Mouse (Mus musculus) ES-Bruce4 (cell line): ENCODE data around the gene Efr3b. TPM values are rescaled to one million over a fixed set of nuclear protein-coding genes. Genes with fewer than 3 reads are reported as not detected.

ENCODE experiments used
- H3K27ac ChIP-seq: 2 replicates; pipeline ENCODE4 v1.5.1; 2012; ENCODE audit warnings: low read length, inconsistent platforms; ENCODE audit not compliant: insufficient read depth
- H3K27me3 ChIP-seq: 2 replicates; pipeline ENCODE4 v1.6.1; 2012; ENCODE audit warnings: mild to moderate bottlenecking, low read length, inconsistent platforms; ENCODE audit not compliant: control insufficient read depth, poor library complexity, insufficient read depth, severe bottlenecking
- H3K36me3 ChIP-seq: 2 replicates; pipeline ENCODE4 v1.6.1; 2012; ENCODE audit warnings: inconsistent platforms, mild to moderate bottlenecking, low read length, moderate library complexity; ENCODE audit not compliant: control insufficient read depth, poor library complexity, insufficient read depth, severe bottlenecking
- H3K4me1 ChIP-seq: one replicate; pipeline ENCODE4 v1.8.1; 2011; ENCODE audit warnings: low read length; ENCODE audit not compliant: control insufficient read depth, insufficient read depth
- H3K4me3 ChIP-seq: 2 replicates; pipeline ENCODE4 v1.5.1; 2011; ENCODE audit warnings: low read depth, mild to moderate bottlenecking, low read length
- H3K9ac ChIP-seq: 2 replicates; pipeline ENCODE4 v1.6.1; 2012; ENCODE audit warnings: low read depth, mild to moderate bottlenecking, inconsistent platforms; ENCODE audit not compliant: poor library complexity, severe bottlenecking
- H3K9me3 ChIP-seq: replicated peaks from 2 replicates; pipeline ENCODE4 v1.6.1; 2012; ENCODE audit warnings: mild to moderate bottlenecking, low read length, inconsistent platforms; ENCODE audit not compliant: control insufficient read depth, poor library complexity, insufficient read depth, severe bottlenecking
- CTCF ChIP-seq: IDR thresholded peaks from one replicate; pipeline ENCODE4 v1.8.1; 2011; ENCODE audit warnings: low read depth, low read length
- EP300 ChIP-seq: IDR thresholded peaks from 2 replicates; pipeline ENCODE4 v1.6.1; 2011; ENCODE audit warnings: low read depth, low read length; ENCODE audit not compliant: insufficient read depth
- POLR2A ChIP-seq: IDR thresholded peaks from one replicate; pipeline ENCODE4 v1.8.1; 2011; ENCODE audit warnings: low read length; ENCODE audit not compliant: insufficient read depth
- polyA plus RNA-seq: library from polyadenylated mRNA; stranded (reverse); fragments of >200 nt; gene quantifications from 2 replicates; pipeline ENCODE4 v1.2.4, GENCODE M21; 2011; ENCODE audit warnings: low read depth; ENCODE audit not compliant: missing spikeins, insufficient read depth, insufficient read length

Gene Efr3b
- polyA plus RNA-seq, 1 experiment = 3.7 TPM

GRCm38 (mm10) chr12:4028516-4028915, 10.2 kb downstream of the Efr3b start:
- Histone ChIP-seq H3K27ac (no peak overlapping the region), H3K4me1 (no peaks in the 10 kb centered on the region), H3K4me3 (no peak overlapping the region), H3K36me3 (no peaks in the 10 kb centered on the region), H3K9me3 (no peaks in the 10 kb centered on the region), H3K9ac (no peak overlapping the region), H3K27me3 (no peaks in the 10 kb centered on the region)
- TF ChIP-seq CTCF (no peak), EP300 (no peak), POLR2A (no peak)

- H3K9ac ChIP-seq = no peak overlapping the region
- no peaks in the 10 kb centered on the region for H3K4me1 ChIP-seq
- no peak overlapping the region for H3K4me3 ChIP-seq
- TF ChIP-seq EP300 (no peak), CTCF (no peak), POLR2A (no peak)
- H3K27me3 ChIP-seq = no peaks in the 10 kb centered on the region
- H3K27ac ChIP-seq = no peak overlapping the region
- no peaks in the 10 kb centered on the region for H3K36me3 ChIP-seq
- no peaks in the 10 kb centered on the region for H3K9me3 ChIP-seq
Measured at GRCm38 (mm10) chr12:4024356-4024755, 14.4 kb downstream of the Efr3b start.

DNA sequence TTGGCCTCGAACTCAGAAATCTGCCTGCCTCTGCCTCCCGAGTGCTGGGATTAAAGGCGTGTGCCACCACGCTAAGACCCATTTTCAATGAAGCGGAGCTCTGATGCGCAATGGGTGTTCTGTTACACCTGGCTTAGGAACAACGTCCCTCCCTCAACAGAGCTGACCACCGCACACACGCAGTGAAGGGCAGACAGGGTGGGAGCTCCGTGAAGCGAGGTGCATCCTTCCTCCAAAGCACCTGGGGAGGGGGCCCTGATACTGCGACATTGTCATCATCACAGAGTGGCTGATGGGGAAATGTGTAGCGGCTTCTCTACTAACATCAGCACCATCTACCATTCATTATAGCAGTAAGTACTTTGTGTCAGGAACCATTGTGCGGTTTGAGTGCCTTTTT, 15.2 kb downstream of the Efr3b start:
- no peaks in the 10 kb centered on the region for H3K27me3 ChIP-seq
- no peak overlapping the region for H3K4me3 ChIP-seq
- H3K9me3 ChIP-seq = no peaks in the 10 kb centered on the region
- no peak overlapping the region for H3K27ac ChIP-seq
- no peaks in the 10 kb centered on the region for H3K36me3 ChIP-seq
- H3K4me1 ChIP-seq = no peaks in the 10 kb centered on the region
- H3K9ac ChIP-seq = no peak overlapping the region
- TF ChIP-seq POLR2A (no peak), CTCF (no peak), EP300 (no peak)

GRCm38 (mm10) chr12:4022845-4023244, 15.9 kb downstream of the Efr3b start:
- Histone ChIP-seq H3K4me3 (no peak overlapping the region), H3K4me1 (no peaks in the 10 kb centered on the region), H3K27me3 (no peaks in the 10 kb centered on the region), H3K9ac (no peak overlapping the region), H3K36me3 (no peaks in the 10 kb centered on the region), H3K9me3 (no peaks in the 10 kb centered on the region), H3K27ac (no peak overlapping the region)
- TF ChIP-seq EP300 (no peak), CTCF (no peak), POLR2A (no peak)

DNA sequence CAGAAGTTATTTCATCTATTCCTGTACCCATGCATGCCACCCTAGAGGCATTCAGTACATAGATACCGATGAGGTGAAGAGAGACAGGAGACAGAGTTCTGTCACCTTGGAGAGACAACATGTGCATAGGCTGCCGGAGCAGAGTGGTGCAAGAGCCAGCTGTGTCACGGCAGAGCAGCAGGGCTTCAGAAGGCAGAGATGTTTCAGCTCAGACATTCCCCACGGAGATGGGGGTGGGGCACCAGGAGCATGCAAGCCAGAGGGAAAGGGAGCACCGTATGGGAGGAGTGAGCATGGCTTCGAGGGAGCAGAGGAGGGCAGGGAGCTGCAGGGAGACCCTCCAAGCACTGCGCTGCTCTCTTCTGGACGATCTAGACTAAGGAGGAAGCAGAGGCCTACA, 18.2 kb downstream of the Efr3b start:
- Histone ChIP-seq H3K9ac (no peak overlapping the region), H3K27me3 (no peaks in the 10 kb centered on the region), H3K4me1 (no peaks in the 10 kb centered on the region), H3K27ac (no peak overlapping the region), H3K36me3 (no peaks in the 10 kb centered on the region), H3K9me3 (no peaks in the 10 kb centered on the region), H3K4me3 (no peak overlapping the region)
- TF ChIP-seq POLR2A (no peak), EP300 (no peak), CTCF (no peak)

DNA sequence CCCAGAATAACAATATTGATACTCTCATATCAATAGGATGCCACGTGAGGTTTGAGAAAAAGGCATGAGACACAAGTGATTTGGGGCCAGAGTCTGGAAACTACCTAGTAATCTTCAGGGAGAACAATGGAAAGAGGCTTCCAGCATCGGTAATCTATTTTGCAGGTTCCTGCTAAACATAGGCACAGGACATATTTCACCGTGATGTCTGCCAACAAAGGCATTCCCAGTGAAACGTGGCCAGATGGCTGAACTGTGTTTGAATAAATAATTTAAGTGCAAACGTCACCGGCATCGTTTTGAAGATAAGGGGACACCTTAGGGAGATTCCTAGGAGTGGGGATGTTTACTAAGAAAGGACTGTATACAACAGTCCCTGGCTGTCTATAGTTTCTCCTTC, 22.4 kb downstream of the Efr3b start:
- H3K9me3 ChIP-seq = no peaks in the 10 kb centered on the region
- TF ChIP-seq POLR2A (no peak), EP300 (no peak), CTCF (no peak)
- no peak overlapping the region for H3K4me3 ChIP-seq
- no peaks in the 10 kb centered on the region for H3K36me3 ChIP-seq
- no peaks in the 10 kb centered on the region for H3K4me1 ChIP-seq
- no peaks in the 10 kb centered on the region for H3K27me3 ChIP-seq
- no peak overlapping the region for H3K9ac ChIP-seq
- H3K27ac ChIP-seq = no peak overlapping the region
